Mouse (Mus musculus) hindbrain, embryonic 15.5 days (tissue): ENCODE measurements at regions not wholly inside any gene's neighbourhood (a gene's known extent, or its start where the extent isn't known, plus 50 kb on each side); places are given as distances from the start of the nearest gene placed in this dataset.

Experiments
- ATAC-seq: fragments of 200-750 bp; cut with Nextera tagmentation; 2 replicates; pipeline ENCODE4 v1.8.0; 2017; ENCODE audit warnings: low read depth, moderate number of reproducible peaks, moderate TSS enrichment; ENCODE audit not compliant: low FRiP score
- H3K27ac ChIP-seq: fragments of 300-500 bp; sonication (generic); replicated peaks from 2 replicates; pipeline ENCODE4 v1.5.1; 2015; ENCODE audit warnings: mild to moderate bottlenecking, inconsistent platforms
- H3K27me3 ChIP-seq: fragments of 300-500 bp; sonication (generic); 2 replicates; pipeline ENCODE4 v1.6.1; 2015; ENCODE audit warnings: control low read depth, inconsistent platforms
- H3K36me3 ChIP-seq: fragments of 300-500 bp; sonication (generic); 2 replicates; pipeline ENCODE4 v1.6.1; 2015; ENCODE audit warnings: control low read depth, inconsistent platforms
- H3K4me1 ChIP-seq: fragments of 300-500 bp; sonication (generic); replicated peaks from 2 replicates; pipeline ENCODE4 v1.6.1; 2015; ENCODE audit warnings: control low read depth, inconsistent platforms
- H3K4me2 ChIP-seq: fragments of 300-500 bp; sonication (generic); 2 replicates; pipeline ENCODE4 v1.6.1; 2015; ENCODE audit warnings: moderate library complexity, mild to moderate bottlenecking, inconsistent platforms
- H3K4me3 ChIP-seq: fragments of 300-500 bp; sonication (generic); 2 replicates; pipeline ENCODE4 v1.5.1; 2015; ENCODE audit warnings: mild to moderate bottlenecking, inconsistent platforms
- H3K9ac ChIP-seq: fragments of 300-500 bp; sonication (generic); 2 replicates; pipeline ENCODE4 v1.6.1; 2015; ENCODE audit warnings: inconsistent platforms
- H3K9me3 ChIP-seq: fragments of 300-500 bp; sonication (generic); 2 replicates; pipeline ENCODE4 v1.6.1; 2016; ENCODE audit warnings: control low read depth, inconsistent platforms
- WGBS: fragments of 180-500 bp; shearing (Covaris S2); methylation state at CpG from one replicate; pipeline ENCODE4 v1.1.7; 2015; 5-methylcytosine and 5-hydroxymethylcytosine counted together

DNA sequence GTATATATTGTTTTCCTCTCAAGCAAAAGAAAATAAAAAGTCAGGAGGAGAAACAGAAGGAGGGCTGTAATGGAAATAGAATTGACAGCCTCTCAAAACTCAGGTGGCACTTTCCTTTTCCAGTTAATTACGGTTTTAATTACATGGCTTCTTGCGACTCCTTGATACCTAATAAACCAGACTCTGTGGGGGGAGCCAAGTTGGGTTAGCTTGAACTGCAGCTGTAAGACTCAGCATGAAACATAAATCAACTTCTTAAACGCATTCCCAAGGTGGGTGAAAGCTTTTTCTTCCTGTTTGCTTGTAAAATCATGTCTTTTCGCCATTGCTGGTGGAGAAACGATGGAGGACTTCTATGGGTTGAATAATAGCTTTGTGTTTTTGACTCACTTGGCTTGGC, 304.4 kb downstream of the Meis1 start:
- Histone ChIP-seq H3K4me2 (no peak overlapping the region), H3K27me3 (no peaks in the 10 kb centered on the region), H3K27ac (no peak overlapping the region), H3K4me3 (no peak overlapping the region), H3K9ac (no peak overlapping the region), H3K9me3 (no peaks in the 10 kb centered on the region), H3K4me1 (0 out of 2 replicates have a peak, but pooled peaks cover 4% of the 10 kb centered on the region), H3K36me3 (no peaks in the 10 kb centered on the region)
- ATAC-seq, result no peak
- 52% methylated on average over 5 of the region's 5 CpGs for whole genome bisulfite sequencing

DNA sequence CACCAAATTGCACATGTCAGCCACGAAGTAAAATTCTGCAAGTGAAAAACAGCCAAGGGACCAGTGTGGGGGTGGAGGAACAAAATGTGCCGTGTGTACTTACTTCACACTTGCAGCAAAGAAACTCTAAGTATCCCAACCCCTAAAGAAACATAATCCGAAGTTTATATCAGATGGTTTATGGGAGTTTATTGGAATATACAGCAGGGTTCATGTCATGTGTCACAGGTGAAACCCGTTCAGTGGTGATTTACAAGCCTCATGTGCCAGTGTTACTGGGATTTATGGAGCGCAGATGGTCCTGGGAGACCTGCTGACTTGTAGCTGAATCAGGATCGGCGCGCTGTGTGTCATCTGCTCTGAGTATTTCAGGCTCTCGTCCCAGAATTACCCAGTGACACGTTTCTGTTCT, 306.1 kb downstream of the Meis1 start:
- no peak overlapping the region for H3K4me2 ChIP-seq
- H3K27me3 ChIP-seq, result no peaks in the 10 kb centered on the region
- H3K4me3 ChIP-seq, result no peak overlapping the region
- 0 out of 2 replicates have a peak, but pooled peaks cover 4% of the 10 kb centered on the region for H3K4me1 ChIP-seq
- H3K36me3 ChIP-seq, result no peaks in the 10 kb centered on the region
- no peaks in the 10 kb centered on the region for H3K9me3 ChIP-seq
- 65% methylated on average over 10 of the region's 10 CpGs for WGBS
- no peak overlapping the region for H3K9ac ChIP-seq
- no peak for ATAC-seq
- H3K27ac ChIP-seq, result no peak overlapping the region

DNA sequence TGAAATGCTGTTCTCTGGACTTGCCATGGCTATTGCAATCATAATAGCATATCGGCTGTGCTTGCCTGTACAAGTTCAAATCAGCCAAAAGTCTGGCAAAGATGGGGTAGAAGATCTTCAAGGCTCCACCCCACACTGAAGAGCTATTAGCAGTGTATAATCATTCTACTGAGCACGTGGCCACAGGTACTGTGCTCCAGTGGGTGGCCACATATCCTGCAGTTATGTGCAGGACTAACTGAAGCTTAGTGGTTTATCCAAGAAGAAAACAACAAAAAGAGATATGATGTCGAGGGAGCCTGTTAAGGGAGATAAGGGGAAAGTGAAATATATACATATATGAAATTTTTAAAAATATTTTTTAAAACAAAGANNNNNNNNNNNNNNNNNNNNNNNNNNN, 309.2 kb downstream of the Meis1 start:
- H3K4me3 ChIP-seq, result no peak overlapping the region
- H3K4me2 ChIP-seq, result no peak overlapping the region
- no peak overlapping the region for H3K27ac ChIP-seq
- H3K9me3 ChIP-seq, result no peaks in the 10 kb centered on the region
- ATAC-seq, result no peak
- no peak overlapping the region for H3K9ac ChIP-seq
- H3K27me3 ChIP-seq, result no peaks in the 10 kb centered on the region
- H3K4me1 ChIP-seq, result no peaks in the 10 kb centered on the region
- no peaks in the 10 kb centered on the region for H3K36me3 ChIP-seq
- 85% methylated on average over 3 of the region's 3 CpGs for WGBS

DNA sequence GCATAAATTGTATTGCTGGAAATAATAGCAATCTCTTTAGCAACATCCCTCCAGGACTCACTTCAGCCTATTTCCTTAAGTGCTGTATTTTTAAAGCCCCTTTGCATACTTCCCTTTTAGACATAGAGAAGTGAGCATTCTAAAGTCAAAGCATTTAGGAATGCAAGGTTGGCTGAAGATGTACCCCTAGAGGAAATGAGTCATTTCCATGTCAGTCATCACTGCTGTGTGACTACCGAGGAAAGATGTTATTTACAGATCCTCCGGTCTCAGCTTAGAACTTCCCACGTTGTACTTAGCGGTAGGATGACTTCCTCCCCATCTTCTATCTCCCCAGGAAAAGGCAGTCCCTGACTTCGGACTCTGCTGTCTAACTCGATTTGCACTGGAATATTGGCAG, 337.2 kb downstream of the Meis1 start:
- Histone ChIP-seq H3K9me3 (no peaks in the 10 kb centered on the region), H3K4me2 (no peak overlapping the region), H3K27me3 (no peaks in the 10 kb centered on the region), H3K27ac (no peak overlapping the region), H3K4me1 (no peaks in the 10 kb centered on the region), H3K36me3 (no peaks in the 10 kb centered on the region), H3K9ac (no peak overlapping the region), H3K4me3 (no peak overlapping the region)
- ATAC-seq, result no peak
- WGBS, result 82% methylated on average over 6 of the region's 6 CpGs

GRCm38 (mm10) chr11:18676876-18677275, 341.9 kb downstream of the Meis1 start:
- no peaks in the 10 kb centered on the region for H3K4me1 ChIP-seq
- H3K9me3 ChIP-seq, result no peaks in the 10 kb centered on the region
- no peak overlapping the region for H3K27ac ChIP-seq
- H3K4me2 ChIP-seq, result no peak overlapping the region
- H3K9ac ChIP-seq, result no peak overlapping the region
- H3K27me3 ChIP-seq, result no peaks in the 10 kb centered on the region
- no peak for ATAC-seq
- 86% methylated on average over 2 of the region's 2 CpGs for WGBS
- H3K4me3 ChIP-seq, result no peak overlapping the region
- no peaks in the 10 kb centered on the region for H3K36me3 ChIP-seq

GRCm38 (mm10) chr11:18670967-18671366, 347.8 kb downstream of the Meis1 start:
- Histone ChIP-seq H3K9me3 (no peaks in the 10 kb centered on the region), H3K36me3 (no peaks in the 10 kb centered on the region), H3K4me3 (no peak overlapping the region), H3K4me2 (no peak overlapping the region), H3K27me3 (no peaks in the 10 kb centered on the region), H3K9ac (no peak overlapping the region), H3K27ac (no peak overlapping the region), H3K4me1 (no peaks in the 10 kb centered on the region)
- ATAC-seq, result no peak
- 92% methylated on average over 2 of the region's 2 CpGs for WGBS

DNA sequence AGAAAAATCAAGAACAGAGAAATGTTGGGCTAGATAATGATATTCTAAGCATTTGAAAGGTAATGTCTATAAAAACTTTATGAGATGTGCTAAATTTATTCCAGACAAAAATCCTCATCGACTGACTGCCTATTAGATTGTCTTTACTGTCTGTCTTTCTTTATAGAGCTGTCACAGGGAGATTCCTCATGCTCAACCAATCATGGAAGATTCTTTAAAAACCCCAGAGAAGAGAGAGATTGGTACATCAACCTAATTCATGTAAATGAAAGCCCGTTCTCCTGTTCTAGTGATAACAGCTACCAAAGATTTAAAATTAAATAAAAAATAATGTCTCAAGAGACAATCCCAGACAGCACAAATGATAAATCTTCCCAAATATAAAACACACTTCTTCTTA, 349.5 kb downstream of the Meis1 start:
- H3K9ac ChIP-seq, result no peak overlapping the region
- no peak overlapping the region for H3K4me3 ChIP-seq
- no peaks in the 10 kb centered on the region for H3K27me3 ChIP-seq
- H3K4me2 ChIP-seq, result no peak overlapping the region
- no peaks in the 10 kb centered on the region for H3K9me3 ChIP-seq
- no peaks in the 10 kb centered on the region for H3K36me3 ChIP-seq
- WGBS, result 46% methylated on average over 2 of the region's 2 CpGs
- no peak for ATAC-seq
- H3K27ac ChIP-seq, result no peak overlapping the region
- no peaks in the 10 kb centered on the region for H3K4me1 ChIP-seq

DNA sequence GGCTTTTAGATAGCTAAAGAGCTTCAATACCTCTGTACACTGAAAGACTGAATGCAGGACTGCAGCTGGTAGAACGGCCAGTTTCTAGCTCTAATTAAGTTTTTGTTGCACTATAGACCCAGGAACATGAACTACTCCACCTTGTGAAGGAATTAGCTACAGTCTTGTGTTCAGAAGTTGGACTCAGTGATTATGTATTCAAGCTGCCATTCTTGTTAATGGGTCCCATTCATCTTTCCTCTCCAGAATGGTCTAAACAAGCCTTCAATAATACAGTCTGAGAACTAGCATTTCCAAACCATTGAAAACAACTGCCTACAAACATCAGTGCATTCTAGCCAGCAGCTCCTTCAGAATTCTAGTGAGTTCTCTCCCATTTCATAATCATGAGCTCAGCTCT, 362.4 kb downstream of the Meis1 start:
- Histone ChIP-seq H3K27ac (no peak overlapping the region), H3K4me3 (no peak overlapping the region), H3K27me3 (no peaks in the 10 kb centered on the region), H3K9me3 (no peaks in the 10 kb centered on the region), H3K4me2 (no peak overlapping the region), H3K9ac (no peak overlapping the region), H3K36me3 (no peaks in the 10 kb centered on the region), H3K4me1 (no peaks in the 10 kb centered on the region)
- 43% methylated on average over 1 of the region's 1 CpGs for WGBS
- no peak for ATAC-seq

GRCm38 (mm10) chr11:18631975-18632773, 386.6 kb downstream of the Meis1 start:
- ATAC-seq, result 0 out of 2 replicates have a peak, but pooled peaks have one; percentile 34
- Histone ChIP-seq H3K9ac (no peak overlapping the region), H3K36me3 (no peaks in the 10 kb centered on the region), H3K9me3 (no peaks in the 10 kb centered on the region), H3K4me3 (no peak overlapping the region), H3K27ac (no peak overlapping the region), H3K4me1 (no peaks in the 10 kb centered on the region), H3K27me3 (no peaks in the 10 kb centered on the region), H3K4me2 (no peak overlapping the region)
- 47% methylated on average over 5 of the region's 5 CpGs for WGBS

DNA sequence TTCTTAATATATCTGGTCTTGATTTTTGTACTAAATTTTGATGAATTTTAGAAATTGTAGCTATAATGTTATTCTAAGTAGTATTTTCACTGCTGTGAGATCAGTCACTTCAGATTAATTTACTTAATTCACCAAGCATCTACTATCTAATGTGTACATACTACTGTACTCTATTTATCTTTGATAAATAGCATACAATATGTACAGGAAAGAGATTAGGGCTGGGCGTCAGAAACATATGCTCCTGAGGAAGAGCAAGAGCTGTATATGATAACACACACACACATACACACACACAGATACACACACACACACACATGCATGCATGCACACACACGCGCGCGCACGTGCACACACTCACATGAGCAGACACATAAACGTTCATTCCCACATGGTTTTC, 387.2 kb downstream of the Meis1 start:
- Histone ChIP-seq H3K9me3 (no peaks in the 10 kb centered on the region), H3K4me2 (no peak overlapping the region), H3K27ac (no peak overlapping the region), H3K36me3 (no peaks in the 10 kb centered on the region), H3K9ac (no peak overlapping the region), H3K4me3 (no peak overlapping the region), H3K27me3 (no peaks in the 10 kb centered on the region), H3K4me1 (no peaks in the 10 kb centered on the region)
- no peak for ATAC-seq
- WGBS, result 89% methylated on average over 7 of the region's 7 CpGs

DNA sequence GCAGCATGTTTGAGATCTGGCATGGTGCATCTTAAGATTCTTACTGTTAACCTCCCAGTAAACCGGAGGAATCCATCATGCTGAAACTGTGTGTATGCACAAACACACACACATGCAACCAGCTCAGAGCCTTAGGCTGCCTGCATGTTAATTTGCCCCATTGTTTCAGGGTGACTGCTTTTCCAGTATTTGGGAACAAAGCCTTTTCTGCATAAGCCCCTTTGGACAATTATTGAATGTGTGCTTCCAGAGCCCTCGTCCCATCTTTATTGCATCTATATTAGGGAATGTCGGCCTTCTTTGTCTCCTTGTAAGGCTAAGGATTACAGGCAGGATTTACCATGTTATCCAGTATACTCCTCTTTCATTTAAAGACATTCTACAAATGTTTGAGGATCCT, 397.0 kb downstream of the Meis1 start:
- no peak for ATAC-seq

GRCm38 (mm10) chr11:18604836-18605235, 413.9 kb downstream of the Meis1 start:
- H3K4me1 ChIP-seq, result no peaks in the 10 kb centered on the region
- WGBS, result 36% methylated on average over 6 of the region's 6 CpGs
- H3K36me3 ChIP-seq, result no peaks in the 10 kb centered on the region
- ATAC-seq, result no peak
- H3K4me2 ChIP-seq, result no peak overlapping the region
- no peaks in the 10 kb centered on the region for H3K9me3 ChIP-seq
- H3K27me3 ChIP-seq, result no peaks in the 10 kb centered on the region
- H3K27ac ChIP-seq, result no peak overlapping the region
- H3K4me3 ChIP-seq, result no peak overlapping the region
- no peak overlapping the region for H3K9ac ChIP-seq

More for the DNA sequence above, 397.0 kb downstream of the Meis1 start:
- Histone ChIP-seq H3K36me3 (no peaks in the 10 kb centered on the region), H3K27ac (no peak overlapping the region), H3K9ac (no peak overlapping the region), H3K27me3 (no peaks in the 10 kb centered on the region), H3K4me3 (no peak overlapping the region), H3K4me1 (no peaks in the 10 kb centered on the region; the same call in none of the 2 replicates), H3K9me3 (no peaks in the 10 kb centered on the region), H3K4me2 (no peak overlapping the region)
- WGBS, result 27% methylated on average over 3 of the region's 3 CpGs
